Mouse (Mus musculus): ENCODE measurements around the gene Myl12a.

DNA sequence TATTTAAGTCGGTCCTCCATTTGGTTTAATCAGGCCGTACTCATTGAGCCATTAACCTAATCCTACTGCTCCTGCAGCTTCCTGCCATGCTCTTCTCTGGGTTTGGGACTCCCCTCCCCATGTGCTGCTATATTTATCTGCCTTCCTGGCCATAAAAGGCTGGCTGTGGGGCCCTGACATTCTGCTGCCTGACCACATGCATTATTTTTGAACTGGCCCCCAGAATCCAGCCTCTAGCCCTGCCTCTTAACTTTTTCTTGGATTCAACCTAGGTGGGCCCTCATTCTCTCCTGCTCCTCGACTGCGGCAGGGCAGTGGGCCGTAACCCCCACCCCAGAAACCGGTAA is 16.6 kb upstream of the Myl12a start:
- no peak for TF ChIP-seq CTCF (IDR thresholded peaks at IDR 0.05; ENCODE audit: insufficient read depth, low read length)
- TF ChIP-seq POLR2A (IDR thresholded peaks at IDR 0.05; ENCODE audit: borderline replicate concordance, extremely low read depth, low read depth, low read length), result no peak
